Mouse (Mus musculus): Measurements from ENCODE around the gene Rprd1b. TPM values are rescaled to one million over a fixed set of nuclear protein-coding genes. Genes with fewer than 3 reads are reported as not detected.

Gene Rprd1b
- polyA plus RNA-seq, 1 experiment: 13.2 TPM

DNA sequence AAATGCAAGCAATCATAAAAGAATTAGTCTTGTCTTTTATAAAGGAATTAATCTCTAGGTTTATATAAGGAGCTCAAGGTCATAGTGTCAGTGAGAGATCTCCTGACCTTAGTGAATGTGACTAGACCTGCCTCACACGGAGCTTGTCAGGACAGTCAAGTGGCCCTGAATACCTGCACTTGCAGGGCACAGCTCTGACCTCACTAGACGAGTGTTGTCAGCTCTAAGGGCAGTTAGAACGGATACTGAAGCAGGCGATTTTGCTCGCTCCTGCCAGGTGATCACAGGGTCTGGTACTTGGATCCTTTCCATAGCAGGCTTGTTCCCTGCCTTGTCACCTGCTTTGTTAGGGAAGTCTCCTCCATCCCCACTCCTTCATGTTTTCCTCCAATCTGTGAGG is 36.8 kb downstream of the Rprd1b start:
- 20% methylated on average over 5 of the region's 5 CpGs for WGBS
- Histone ChIP-seq H3K4me1 (ENCODE audit: control insufficient read depth, insufficient read depth, insufficient read length, low read length) (peaks cover 5% of the 10 kb centered on the region; the same call in 1 of the 2 replicates), H3K4me3 (ENCODE audit: low read depth, low read length) (no peak overlapping the region), H3K27me3 (ENCODE audit: control insufficient read depth, insufficient read depth, low read length) (no peaks in the 10 kb centered on the region), H3K36me3 (ENCODE audit: control insufficient read depth, insufficient read depth, low read length) (peaks cover 37% of the 10 kb centered on the region), H3K27ac (ENCODE audit: insufficient read depth, low read depth, low read length) (peak overlapping the region; percentile 80)
- TF ChIP-seq POLR2A (IDR thresholded peaks at IDR 0.05; ENCODE audit: low read depth, low read length): no peak
- TF ChIP-seq CTCF (IDR thresholded peaks at IDR 0.05; ENCODE audit: extremely low read depth, insufficient read length, insufficient replicate concordance, low read depth, low read length): no peak; the same call in 1 of the 2 replicates

DNA sequence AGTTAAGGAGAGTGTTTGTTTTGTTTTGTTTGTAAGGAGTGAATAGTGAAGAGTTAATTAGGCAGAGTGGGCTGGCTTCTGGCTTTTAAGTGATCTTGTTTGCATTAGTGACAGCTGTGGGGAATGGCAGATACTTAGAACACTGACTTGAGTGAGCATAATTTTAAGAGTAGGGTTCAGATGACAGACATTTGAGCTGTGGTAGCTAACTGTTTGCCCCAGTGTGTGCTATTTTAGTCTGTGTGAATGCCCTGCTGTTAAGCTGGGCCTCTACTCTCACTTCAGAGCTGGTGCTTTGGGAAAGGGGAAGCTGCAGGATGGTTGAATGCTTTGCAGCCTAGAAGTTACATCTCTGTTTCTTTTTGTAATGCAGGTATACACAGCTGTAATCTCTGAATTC is 38.2 kb downstream of the Rprd1b start:
- Histone ChIP-seq H3K27ac (ENCODE audit: insufficient read depth, low read depth, low read length) (no peak overlapping the region), H3K4me3 (ENCODE audit: low read depth, low read length) (no peak overlapping the region), H3K4me1 (ENCODE audit: control insufficient read depth, insufficient read depth, insufficient read length, low read length) (peaks cover 13% of the 10 kb centered on the region; the same call in 1 of the 2 replicates), H3K36me3 (ENCODE audit: control insufficient read depth, insufficient read depth, low read length) (peaks cover 28% of the 10 kb centered on the region), H3K27me3 (ENCODE audit: control insufficient read depth, insufficient read depth, low read length) (no peaks in the 10 kb centered on the region)
- no peak for TF ChIP-seq CTCF (IDR thresholded peaks at IDR 0.05; ENCODE audit: extremely low read depth, insufficient read length, insufficient replicate concordance, low read depth, low read length)
- TF ChIP-seq POLR2A (IDR thresholded peaks at IDR 0.05; ENCODE audit: low read depth, low read length): no peak

DNA sequence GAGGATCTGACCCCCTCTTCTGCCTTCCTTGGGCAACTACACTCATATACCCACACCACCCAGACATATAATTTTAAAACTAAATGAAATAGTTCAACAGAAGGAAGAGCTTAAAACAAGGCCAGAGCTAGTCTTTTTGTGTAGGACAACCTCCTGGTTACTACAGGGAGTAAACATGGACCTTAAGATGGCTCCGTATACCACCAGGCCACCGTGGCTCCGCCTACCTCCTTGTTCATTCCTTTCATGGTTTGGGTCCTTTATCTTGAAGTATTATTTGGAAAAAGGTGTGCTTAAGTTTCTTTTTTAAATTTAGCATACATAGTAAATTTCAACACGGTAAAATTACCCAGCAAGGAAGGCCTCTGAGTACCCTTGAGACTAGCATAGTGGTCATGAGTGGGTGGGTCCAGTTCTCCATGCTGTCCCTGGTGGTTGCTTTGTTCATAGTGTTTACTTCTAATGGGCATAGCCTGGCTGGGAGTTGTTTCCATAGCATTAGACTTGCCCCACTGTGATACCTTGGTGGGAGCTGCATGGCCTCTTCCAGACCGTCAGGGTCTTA is 39.0 kb downstream of the Rprd1b start:
- Histone ChIP-seq H3K27me3 (ENCODE audit: control insufficient read depth, insufficient read depth, low read length) (no peaks in the 10 kb centered on the region), H3K27ac (ENCODE audit: insufficient read depth, low read depth, low read length) (no peak overlapping the region), H3K36me3 (ENCODE audit: control insufficient read depth, insufficient read depth, low read length) (peaks cover 20% of the 10 kb centered on the region), H3K4me3 (ENCODE audit: low read depth, low read length) (no peak overlapping the region), H3K4me1 (ENCODE audit: control insufficient read depth, insufficient read depth, insufficient read length, low read length) (peaks cover 22% of the 10 kb centered on the region; the same call in 1 of the 2 replicates)
- 95% methylated on average over 5 of the region's 5 CpGs for WGBS
- TF ChIP-seq CTCF (IDR thresholded peaks at IDR 0.05; ENCODE audit: extremely low read depth, insufficient read length, insufficient replicate concordance, low read depth, low read length): no peak
- TF ChIP-seq POLR2A (IDR thresholded peaks at IDR 0.05; ENCODE audit: low read depth, low read length): no peak

DNA sequence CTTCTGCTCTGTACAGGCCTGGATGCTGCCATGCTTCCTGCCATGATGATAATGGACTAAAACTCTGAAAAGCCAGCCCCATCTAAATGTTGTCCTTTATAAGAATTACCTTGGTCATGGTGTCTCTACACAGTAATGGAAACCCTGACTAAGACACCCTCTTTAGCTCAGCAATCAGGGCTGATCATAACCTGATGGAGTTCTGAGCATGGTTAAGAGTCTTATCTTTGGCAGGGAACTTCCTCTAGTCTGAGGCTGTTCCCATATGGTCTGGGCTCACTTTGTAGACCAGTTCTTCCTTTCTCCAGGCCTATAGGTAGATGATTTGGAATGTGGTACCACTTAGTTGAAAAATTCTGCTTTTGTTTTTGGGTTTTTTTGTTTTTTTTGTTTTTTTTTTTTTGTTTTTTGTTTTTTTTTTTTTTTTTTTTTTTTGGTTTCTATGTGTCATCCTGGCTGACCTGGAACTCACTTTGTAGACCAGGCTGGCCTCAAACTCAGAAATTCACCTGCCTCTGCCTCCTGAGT is 40.2 kb downstream of the Rprd1b start:
- Histone ChIP-seq H3K4me3 (ENCODE audit: low read depth, low read length) (no peak overlapping the region), H3K27ac (ENCODE audit: insufficient read depth, low read depth, low read length) (no peak overlapping the region), H3K36me3 (ENCODE audit: control insufficient read depth, insufficient read depth, low read length) (peaks cover 15% of the 10 kb centered on the region), H3K27me3 (ENCODE audit: control insufficient read depth, insufficient read depth, low read length) (no peaks in the 10 kb centered on the region), H3K4me1 (ENCODE audit: control insufficient read depth, insufficient read depth, insufficient read length, low read length) (peaks cover 34% of the 10 kb centered on the region; the same call in 1 of the 2 replicates)
- TF ChIP-seq POLR2A (IDR thresholded peaks at IDR 0.05; ENCODE audit: low read depth, low read length) (no peak), CTCF (IDR thresholded peaks at IDR 0.05; ENCODE audit: extremely low read depth, insufficient read length, insufficient replicate concordance, low read depth, low read length) (no peak)

DNA sequence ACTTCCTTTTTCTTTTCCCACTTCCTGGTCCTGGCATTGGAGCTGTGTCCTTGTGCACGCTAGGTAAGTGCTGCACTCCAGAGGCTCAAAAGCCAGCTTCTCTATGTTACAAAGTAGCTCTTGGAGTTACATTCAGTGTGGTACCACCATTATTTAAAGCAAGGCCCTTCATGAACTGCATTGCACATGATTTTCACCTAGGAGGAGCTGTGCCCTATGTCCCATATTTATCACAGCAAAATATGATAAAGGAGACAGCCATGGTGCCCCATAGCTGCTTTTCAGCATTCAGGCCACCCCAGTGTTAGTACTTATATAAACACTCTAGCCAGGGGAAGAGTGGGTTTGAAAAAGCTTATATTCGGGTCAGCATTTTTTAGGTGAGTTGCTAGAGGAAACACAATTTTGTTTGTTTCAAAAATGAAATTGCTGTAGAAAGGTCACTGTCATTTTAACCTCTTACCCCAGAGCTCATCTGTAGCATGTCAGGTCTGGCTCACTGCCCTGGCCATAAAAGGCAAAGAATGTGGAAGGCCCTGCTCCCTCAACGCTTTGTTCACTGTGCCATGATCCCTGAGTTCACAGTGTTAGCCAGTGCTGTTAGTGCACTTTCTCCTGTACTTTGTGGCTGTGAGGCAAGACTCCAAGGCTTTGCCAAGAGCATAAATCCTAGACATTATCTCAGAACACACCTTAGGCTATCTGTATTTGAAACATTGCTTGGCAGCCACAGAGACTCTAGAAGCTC is 42.8 kb downstream of the Rprd1b start:
- no peaks in the 10 kb centered on the region for H3K27me3 ChIP-seq (ENCODE audit: control insufficient read depth, insufficient read depth, low read length)
- peaks cover 25% of the 10 kb centered on the region for H3K36me3 ChIP-seq (ENCODE audit: control insufficient read depth, insufficient read depth, low read length)
- H3K4me1 ChIP-seq (ENCODE audit: control insufficient read depth, insufficient read depth, insufficient read length, low read length): peaks cover 30% of the 10 kb centered on the region; the same call in 1 of the 2 replicates
- 21% methylated on average over 3 of the region's 3 CpGs for WGBS
- H3K27ac ChIP-seq (ENCODE audit: insufficient read depth, low read depth, low read length): peak overlapping the region; percentile 95
- TF ChIP-seq POLR2A (IDR thresholded peaks at IDR 0.05; ENCODE audit: low read depth, low read length): no peak
- TF ChIP-seq CTCF (IDR thresholded peaks at IDR 0.05; ENCODE audit: extremely low read depth, insufficient read length, insufficient replicate concordance, low read depth, low read length): no peak
- no peak overlapping the region for H3K4me3 ChIP-seq (ENCODE audit: low read depth, low read length)

DNA sequence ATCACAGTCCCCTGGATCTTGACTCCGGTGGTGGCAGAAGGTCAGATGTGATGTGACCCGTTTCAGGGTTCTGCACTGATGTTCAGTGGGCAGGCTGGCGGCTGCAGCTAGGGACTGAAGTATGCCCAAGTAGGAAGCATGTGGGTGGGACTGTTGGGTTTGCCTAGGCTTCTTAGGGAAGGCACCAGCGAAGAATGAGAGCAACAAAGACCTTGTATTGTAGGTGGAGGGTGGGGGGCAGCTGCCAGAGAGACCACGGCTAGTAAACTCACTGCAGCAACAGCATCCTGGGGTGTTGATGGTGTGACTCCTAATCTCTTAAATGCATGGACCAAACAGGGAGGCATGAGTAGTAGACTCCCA is 43.3 kb downstream of the Rprd1b start:
- H3K36me3 ChIP-seq (ENCODE audit: control insufficient read depth, insufficient read depth, low read length): peaks cover 29% of the 10 kb centered on the region
- peaks cover 30% of the 10 kb centered on the region; the same call in 1 of the 2 replicates for H3K4me1 ChIP-seq (ENCODE audit: control insufficient read depth, insufficient read depth, insufficient read length, low read length)
- H3K4me3 ChIP-seq (ENCODE audit: low read depth, low read length): no peak overlapping the region
- H3K27me3 ChIP-seq (ENCODE audit: control insufficient read depth, insufficient read depth, low read length): no peaks in the 10 kb centered on the region
- H3K27ac ChIP-seq (ENCODE audit: insufficient read depth, low read depth, low read length): peak overlapping the region; percentile 95
- WGBS: 41% methylated on average over 5 of the region's 5 CpGs
- TF ChIP-seq POLR2A (IDR thresholded peaks at IDR 0.05; ENCODE audit: low read depth, low read length) (no peak), CTCF (IDR thresholded peaks at IDR 0.05; ENCODE audit: extremely low read depth, insufficient read length, insufficient replicate concordance, low read depth, low read length) (no peak)

DNA sequence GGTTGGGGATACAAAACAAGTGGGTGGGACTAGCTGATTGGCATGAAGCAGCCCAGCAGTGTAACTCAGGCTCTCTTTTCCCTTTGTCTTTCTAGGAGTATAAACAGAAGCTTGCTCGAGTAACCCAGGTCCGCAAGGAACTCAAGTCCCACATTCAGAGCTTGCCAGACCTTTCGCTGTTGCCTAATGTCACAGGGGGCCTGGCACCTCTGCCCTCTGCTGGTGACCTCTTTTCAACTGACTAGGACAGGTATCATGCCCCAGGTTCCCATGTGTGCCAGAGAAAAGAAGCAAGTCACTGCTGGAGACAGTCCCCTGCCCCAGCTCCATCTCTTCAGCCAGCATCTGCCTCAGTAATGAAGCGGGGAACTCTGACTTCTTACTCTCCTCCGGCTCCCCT is 46.5 kb downstream of the Rprd1b start:
- WGBS: 90% methylated on average over 5 of the region's 5 CpGs
- Histone ChIP-seq H3K4me3 (ENCODE audit: low read depth, low read length) (no peak overlapping the region), H3K36me3 (ENCODE audit: control insufficient read depth, insufficient read depth, low read length) (peaks cover 31% of the 10 kb centered on the region), H3K27me3 (ENCODE audit: control insufficient read depth, insufficient read depth, low read length) (no peaks in the 10 kb centered on the region), H3K4me1 (ENCODE audit: control insufficient read depth, insufficient read depth, insufficient read length, low read length) (peaks cover 39% of the 10 kb centered on the region), H3K27ac (ENCODE audit: insufficient read depth, low read depth, low read length) (no peak overlapping the region)
- no peak for TF ChIP-seq CTCF (IDR thresholded peaks at IDR 0.05; ENCODE audit: extremely low read depth, insufficient read length, insufficient replicate concordance, low read depth, low read length)
- TF ChIP-seq POLR2A (IDR thresholded peaks at IDR 0.05; ENCODE audit: low read depth, low read length): no peak

Measured in small intestine, adult 2 months (tissue).